Mouse (Mus musculus) olfactory bulb, adult 2 months (tissue): ENCODE data around the gene Gm21173. TPM values are rescaled to one million over a fixed set of nuclear protein-coding genes. Genes with fewer than 3 reads are reported as not detected.
"Not testable (repeated sequence)": the region's sequence is repeated elsewhere in the genome, so short reads cannot be mapped to it uniquely, and the experiment has no call there.

Experiments
- H3K27ac ChIP-seq: fragments of 200-500 bp; 2 replicates; pipeline ENCODE4 v1.5.1; 2012; ENCODE audit warnings: low read depth, low read length; ENCODE audit not compliant: insufficient read depth
- H3K4me1 ChIP-seq: fragments of 200-500 bp; 2 replicates; pipeline ENCODE4 v1.6.1; 2012; ENCODE audit warnings: low read length; ENCODE audit not compliant: control insufficient read depth, insufficient read depth
- H3K4me3 ChIP-seq: fragments of 200-500 bp; 2 replicates; pipeline ENCODE4 v1.5.1; 2012; ENCODE audit warnings: mild to moderate bottlenecking, low read depth, low read length, moderate library complexity; ENCODE audit not compliant: insufficient read depth
- WGBS: fragments of 180-500 bp; shearing (Covaris S2); methylation state at CpG from one replicate; pipeline ENCODE4 v1.1.7; 2018; 5-methylcytosine and 5-hydroxymethylcytosine counted together
- polyA plus RNA-seq: library from polyadenylated mRNA; stranded (reverse); fragments of >200 nt; gene quantifications from 2 replicates; pipeline ENCODE4 v1.2.4, GENCODE M21; 2012; ENCODE audit warnings: low replicate concordance; ENCODE audit not compliant: missing spikeins, insufficient read depth, insufficient read length

Gene Gm21173
- polyA plus RNA-seq: not detected in 2 replicates

GRCm38 (mm10) chrY:76761300-76761699 is at the start of gene Gm21173:
Gm21173 (plus strand) TSS chrY:76761600.
- no CpG with 5 or more reads among the region's 5 CpGs for WGBS
- not testable (repeated sequence) for H3K4me3 ChIP-seq, H3K4me1 ChIP-seq, H3K27ac ChIP-seq
